Mouse (Mus musculus) embryonic fibroblast, embryonic 13.5 days (primary cell): ENCODE results near the gene Rab5if. TPM values are rescaled to one million over a fixed set of nuclear protein-coding genes. Genes with fewer than 3 reads are reported as not detected.
"Not testable (repeated sequence)": the region's sequence is repeated elsewhere in the genome, so short reads cannot be mapped to it uniquely, and the experiment has no call there.

Experiments used
- H3K27ac ChIP-seq: 2 replicates; pipeline ENCODE4 v1.5.1; 2012; ENCODE audit warnings: low read length, control low read depth, inconsistent platforms; ENCODE audit not compliant: insufficient read depth
- H3K4me1 ChIP-seq: 2 replicates; pipeline ENCODE4 v1.6.1; 2011; ENCODE audit warnings: low read length; ENCODE audit not compliant: control insufficient read depth, insufficient read depth
- H3K4me3 ChIP-seq: 2 replicates; pipeline ENCODE4 v1.5.1; 2011; ENCODE audit warnings: mild to moderate bottlenecking, control low read depth, low read length; ENCODE audit not compliant: insufficient read depth
- CTCF ChIP-seq: IDR thresholded peaks from 2 replicates; pipeline ENCODE4 v1.5.1; 2011; ENCODE audit warnings: mild to moderate bottlenecking, control low read depth, low read length, moderate library complexity, borderline replicate concordance; ENCODE audit not compliant: insufficient read depth
- POLR2A ChIP-seq: IDR thresholded peaks from 2 replicates; pipeline ENCODE4 v1.6.1; 2011; ENCODE audit warnings: low read depth, mild to moderate bottlenecking, control low read depth, low read length, moderate library complexity
- polyA plus RNA-seq: library from polyadenylated mRNA; stranded (reverse); fragments of >200 nt; gene quantifications from 2 replicates; pipeline ENCODE4 v1.2.4, GENCODE M21; 2011; ENCODE audit warnings: low read depth; ENCODE audit not compliant: missing spikeins, insufficient read length

The Rab5if gene
- polyA plus RNA-seq, 1 experiment, result 125 TPM

GRCm38 (mm10) chr2:156869554-156869953 lies 6.6 kb downstream of the Rab5if start:
- no peak overlapping the region for H3K27ac ChIP-seq
- no peak for TF ChIP-seq POLR2A
- TF ChIP-seq CTCF, result no peak
- no peak overlapping the region for H3K4me3 ChIP-seq
- H3K4me1 ChIP-seq, result peaks cover 4% of the 10 kb centered on the region

- Histone ChIP-seq H3K4me3 (no peak overlapping the region), H3K4me1 (peaks cover 3% of the 10 kb centered on the region), H3K27ac (no peak overlapping the region)
- TF ChIP-seq POLR2A, result no peak
- TF ChIP-seq CTCF, result no peak
These were observed 7.6 kb downstream of the Rab5if start for GRCm38 (mm10) chr2:156870519-156870918.

GRCm38 (mm10) chr2:156873629-156874028 lies 10.7 kb downstream of the Rab5if start:
- H3K4me3 ChIP-seq, result no peak overlapping the region
- H3K4me1 ChIP-seq, result peaks cover 3% of the 10 kb centered on the region
- TF ChIP-seq POLR2A, result no peak
- no peak for TF ChIP-seq CTCF

GRCm38 (mm10) chr2:156874047-156874759 lies 11.3 kb downstream of the Rab5if start:
- H3K27ac ChIP-seq, result no peak overlapping the region
- peaks cover 3% of the 10 kb centered on the region for H3K4me1 ChIP-seq
- no peak for TF ChIP-seq CTCF
- TF ChIP-seq POLR2A, result no peak
- H3K4me3 ChIP-seq, result no peak overlapping the region

More at GRCm38 (mm10) chr2:156873629-156874028, 10.7 kb downstream of the Rab5if start:
- H3K27ac ChIP-seq, result no peak overlapping the region

GRCm38 (mm10) chr2:156874760-156875510 lies 12.0 kb downstream of the Rab5if start:
- no peak overlapping the region for H3K27ac ChIP-seq
- TF ChIP-seq POLR2A (no peak), CTCF (no peak)
- peaks cover 2% of the 10 kb centered on the region for H3K4me1 ChIP-seq
- no peak overlapping the region for H3K4me3 ChIP-seq

GRCm38 (mm10) chr2:156877726-156878125 lies 14.8 kb downstream of the Rab5if start:
- H3K4me3 ChIP-seq, result no peak overlapping the region
- H3K27ac ChIP-seq, result no peak overlapping the region
- no peak for TF ChIP-seq CTCF
- H3K4me1 ChIP-seq, result no peaks in the 10 kb centered on the region

GRCm38 (mm10) chr2:156879541-156879940 lies 16.6 kb downstream of the Rab5if start:
- Histone ChIP-seq H3K4me3 (no peak overlapping the region), H3K4me1 (no peaks in the 10 kb centered on the region), H3K27ac (no peak overlapping the region)
- TF ChIP-seq POLR2A (no peak), CTCF (no peak)

GRCm38 (mm10) chr2:156882431-156883001 lies 19.6 kb downstream of the Rab5if start:
- TF ChIP-seq POLR2A (no peak), CTCF (no peak)
- H3K27ac ChIP-seq, result no peak overlapping the region
- H3K4me1 ChIP-seq, result no peaks in the 10 kb centered on the region
- H3K4me3 ChIP-seq, result no peak overlapping the region

GRCm38 (mm10) chr2:156884396-156885211 lies 21.7 kb downstream of the Rab5if start:
- H3K4me1 ChIP-seq, result no peaks in the 10 kb centered on the region
- no peak for TF ChIP-seq POLR2A
- TF ChIP-seq CTCF, result no peak
- no peak overlapping the region for H3K4me3 ChIP-seq
- no peak overlapping the region for H3K27ac ChIP-seq

GRCm38 (mm10) chr2:156885666-156886065 lies 22.7 kb downstream of the Rab5if start:
- not testable (repeated sequence) for H3K4me3 ChIP-seq, H3K27ac ChIP-seq, H3K4me1 ChIP-seq
